Mouse (Mus musculus) right cerebral cortex, postnatal 25 days (tissue): ENCODE data around the gene Hspb9.

Experiments
- DNase-seq: peaks from one replicate; pipeline ENCODE4 v3.0.0; 2022

Gene Hspb9

DNA sequence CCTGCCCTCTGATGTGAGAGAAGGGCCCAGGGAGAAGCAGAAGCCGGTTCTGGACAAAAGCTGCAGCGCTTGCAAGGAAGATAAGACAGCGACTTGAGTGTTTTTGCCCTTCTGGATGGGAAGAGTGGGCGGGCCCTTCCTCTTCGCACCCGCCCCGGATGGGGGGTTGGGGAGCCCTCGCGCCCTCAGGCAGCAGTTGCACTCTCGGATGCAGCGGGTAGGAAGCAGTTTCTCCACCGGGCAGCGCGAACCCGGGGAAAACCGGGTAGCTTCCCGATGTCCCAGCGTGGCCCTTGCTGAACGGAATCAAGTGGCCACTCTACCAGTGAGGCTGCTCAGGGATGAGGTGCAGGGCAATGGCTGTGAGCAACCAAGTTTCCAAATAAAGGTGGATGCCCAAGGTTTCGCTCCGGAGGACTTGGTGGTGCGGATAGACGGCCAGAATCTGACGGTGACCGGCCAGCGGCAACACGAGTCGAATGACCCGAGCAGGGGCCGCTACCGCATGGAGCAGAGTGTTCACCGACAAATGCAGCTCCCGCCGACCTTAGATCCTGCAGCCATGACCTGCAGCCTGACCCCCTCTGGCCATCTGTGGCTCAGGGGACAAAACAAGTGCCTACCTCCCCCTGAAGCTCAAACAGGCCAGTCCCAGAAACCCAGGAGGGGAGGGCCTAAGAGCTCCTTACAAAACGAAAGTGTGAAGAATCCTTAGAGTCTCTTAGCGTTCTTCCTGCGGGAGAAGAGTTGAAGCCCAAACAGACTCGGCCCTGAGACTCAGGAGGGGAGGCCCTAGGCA is at the start of gene Hspb9:
Gene Hspb9 (plus strand): TSS at position 116 of the 799 bp plus-strand sequence.
- peak; percentile 48 for DNase-seq

DNA sequence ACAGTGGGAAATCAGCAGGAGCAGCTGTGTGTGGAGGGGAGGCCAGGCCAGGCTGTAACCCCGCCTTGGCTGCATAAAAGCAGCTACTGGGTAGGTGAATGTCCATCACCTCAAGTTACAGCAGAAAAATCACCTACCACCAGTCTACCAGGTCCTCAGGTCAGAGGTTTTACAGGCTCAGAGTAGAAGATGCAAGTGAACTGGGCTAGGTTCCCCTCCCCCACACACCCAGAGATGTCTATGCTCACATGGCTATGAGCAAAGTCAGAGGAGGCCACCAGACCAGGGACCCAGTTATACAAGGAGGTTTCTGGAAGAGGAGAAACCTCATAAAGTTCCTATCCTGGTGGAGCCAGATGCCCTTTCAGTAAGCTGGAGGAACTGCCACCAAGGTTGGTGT is 42.6 kb upstream of the Hspb9 start:
- DNase-seq = no peak

DNA sequence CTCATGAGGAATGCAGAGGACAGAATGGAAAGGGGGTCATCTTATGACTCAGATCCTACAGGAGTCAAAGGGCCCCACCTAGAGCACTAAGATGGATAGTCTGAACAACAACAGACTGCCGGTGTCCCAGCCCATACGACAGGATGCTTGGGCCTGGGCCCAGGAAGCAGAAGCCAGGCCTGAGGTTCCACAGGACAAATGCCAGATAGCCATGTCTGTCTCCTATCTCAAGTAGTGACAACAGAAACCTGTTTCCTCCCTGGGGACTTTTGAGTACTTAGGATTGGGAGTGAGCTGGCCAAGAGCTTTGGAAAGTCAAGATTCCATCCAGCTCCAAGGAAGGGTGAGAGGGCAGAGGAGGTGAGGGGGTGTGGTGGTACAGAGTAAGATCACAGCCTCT is 41.7 kb upstream of the Hspb9 start:
- DNase-seq = no peak

DNA sequence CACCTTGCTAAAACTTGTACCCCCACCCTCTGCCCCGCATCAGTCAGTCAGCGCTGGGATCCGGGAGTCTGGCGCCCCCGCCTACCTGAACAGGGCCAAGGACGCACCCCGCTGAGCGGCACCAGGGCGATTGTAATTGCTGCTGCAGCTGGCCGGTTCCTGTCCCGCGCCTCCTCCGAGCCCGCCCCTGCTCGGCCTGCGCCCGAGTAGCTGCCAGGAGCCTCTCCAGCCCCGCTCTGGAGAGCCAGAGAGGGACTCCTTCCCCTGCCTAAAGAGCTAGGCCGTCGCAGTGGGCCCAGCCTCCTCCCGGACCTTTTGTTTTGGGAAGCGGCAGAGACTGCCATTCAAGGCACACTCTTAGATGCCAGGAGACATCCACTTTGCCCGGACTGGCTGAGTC is 40.5 kb upstream of the Hspb9 start:
- no peak for DNase-seq

DNA sequence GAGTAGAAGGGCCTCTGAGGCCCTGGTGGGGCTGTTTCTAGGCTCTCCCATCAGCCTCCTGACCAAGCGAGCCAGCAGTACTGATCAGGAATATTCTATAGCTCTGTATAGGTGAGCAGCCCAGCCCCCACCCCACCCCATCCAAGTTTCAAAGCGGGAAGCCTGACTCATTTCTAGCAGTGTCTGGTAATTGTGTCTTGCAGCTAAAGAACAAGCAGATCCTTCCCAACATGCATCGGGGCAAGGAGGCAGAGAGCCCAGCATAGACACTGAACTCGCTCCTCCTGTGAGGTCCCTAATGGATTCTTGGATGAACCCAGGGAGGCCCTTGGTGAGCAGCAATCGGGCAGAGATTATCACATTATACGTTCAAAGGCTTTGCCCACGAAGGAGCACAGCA is 35.8 kb upstream of the Hspb9 start:
- peak; percentile 14 for DNase-seq

DNA sequence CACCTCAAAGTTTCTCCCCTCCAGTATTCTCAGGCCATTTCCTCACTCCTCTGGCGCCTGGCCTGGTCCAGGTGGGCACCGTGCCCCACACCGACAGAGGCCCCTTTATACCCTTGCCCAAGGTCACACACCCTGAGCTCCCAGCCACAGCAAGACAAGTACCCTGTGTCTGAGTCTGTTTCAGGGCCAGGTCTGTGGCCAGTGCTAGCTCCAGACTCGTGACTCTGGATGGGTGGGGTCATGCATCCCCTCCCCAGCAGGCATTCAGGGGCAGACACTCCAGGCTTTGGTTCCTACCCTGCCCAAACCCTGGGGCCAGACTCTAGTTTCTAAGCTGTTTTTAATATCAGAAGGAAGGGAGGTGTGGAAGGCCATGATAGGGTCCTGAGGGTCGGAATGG is 31.8 kb upstream of the Hspb9 start:
- DNase-seq = no peak

DNA sequence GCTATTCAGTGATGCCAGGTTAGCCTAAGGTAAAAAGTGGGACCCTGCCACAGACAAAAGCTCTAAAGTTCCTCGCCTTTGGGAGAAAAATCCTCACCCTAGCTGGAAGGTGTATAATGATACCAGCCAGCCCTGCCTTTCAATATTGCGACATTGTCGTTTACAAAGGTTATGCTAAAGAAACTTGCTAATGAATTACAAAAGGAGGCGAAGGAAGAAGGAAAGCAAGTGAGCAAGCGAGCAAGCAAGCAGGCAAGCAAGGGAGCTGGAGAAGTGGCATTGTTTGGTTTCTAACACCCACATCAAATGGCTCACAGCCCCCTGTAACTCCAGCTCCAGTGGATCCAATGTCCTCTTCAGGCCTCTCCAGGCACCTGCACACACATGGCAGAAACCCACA is 31.1 kb upstream of the Hspb9 start:
- no peak for DNase-seq

DNA sequence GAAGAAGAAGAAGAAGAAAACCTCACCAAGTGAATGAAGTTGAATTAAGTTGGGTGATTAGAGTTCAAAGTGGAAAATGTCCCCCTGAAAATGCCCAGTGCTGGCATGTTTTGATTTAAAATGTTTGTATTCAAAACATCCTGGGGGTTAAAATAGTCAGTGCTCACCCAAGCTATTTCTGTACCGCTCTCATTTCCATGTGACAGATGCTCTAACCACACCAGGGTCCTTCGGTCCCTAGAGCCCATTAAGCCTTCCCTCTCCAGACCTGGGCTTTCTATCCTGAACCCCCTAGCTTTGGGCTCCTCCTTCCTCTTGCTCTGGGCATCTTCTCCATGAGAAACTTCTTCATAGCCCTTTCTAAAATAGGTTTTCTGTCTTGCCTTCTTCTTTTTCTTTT is 29.6 kb upstream of the Hspb9 start:
- no peak for DNase-seq

DNA sequence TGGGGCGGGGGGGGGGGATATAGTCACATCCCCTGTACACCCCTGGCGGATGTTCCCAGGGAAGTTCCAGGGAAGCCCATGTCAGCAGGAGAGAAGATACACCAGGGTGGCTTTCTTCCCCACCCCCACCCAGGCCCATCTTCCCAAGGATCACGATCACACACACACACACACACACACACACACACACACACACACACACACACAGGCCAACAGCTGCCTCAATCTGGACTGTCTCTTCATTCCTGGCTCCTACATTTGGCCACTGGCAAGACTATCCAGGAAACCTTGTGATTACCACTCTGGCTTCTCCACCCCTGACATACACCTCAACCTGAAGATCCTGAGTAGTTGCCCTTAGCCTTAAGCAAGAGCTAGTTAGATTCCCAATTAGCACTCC is 28.3 kb upstream of the Hspb9 start:
- no peak for DNase-seq

DNA sequence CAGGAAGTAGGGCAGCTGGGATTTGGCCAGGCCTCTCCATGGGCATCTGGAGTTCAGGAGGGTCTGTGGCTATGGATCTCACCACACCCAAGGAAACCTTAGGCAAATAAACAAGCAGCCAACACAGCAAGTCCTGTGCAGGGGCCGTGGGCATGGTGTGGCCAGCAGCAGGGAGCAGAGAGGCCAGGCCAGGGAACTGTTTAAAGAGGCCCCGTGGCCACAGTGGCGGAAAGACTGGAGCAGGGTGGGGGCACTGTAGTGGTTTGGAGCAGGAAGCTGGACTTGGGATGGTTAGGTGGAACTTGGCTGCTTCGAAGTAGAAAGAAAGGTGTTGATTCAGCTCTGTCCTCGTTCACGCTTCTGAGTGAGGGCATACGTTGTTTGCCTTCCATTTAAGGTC is 26.4 kb upstream of the Hspb9 start:
- DNase-seq = no peak

DNA sequence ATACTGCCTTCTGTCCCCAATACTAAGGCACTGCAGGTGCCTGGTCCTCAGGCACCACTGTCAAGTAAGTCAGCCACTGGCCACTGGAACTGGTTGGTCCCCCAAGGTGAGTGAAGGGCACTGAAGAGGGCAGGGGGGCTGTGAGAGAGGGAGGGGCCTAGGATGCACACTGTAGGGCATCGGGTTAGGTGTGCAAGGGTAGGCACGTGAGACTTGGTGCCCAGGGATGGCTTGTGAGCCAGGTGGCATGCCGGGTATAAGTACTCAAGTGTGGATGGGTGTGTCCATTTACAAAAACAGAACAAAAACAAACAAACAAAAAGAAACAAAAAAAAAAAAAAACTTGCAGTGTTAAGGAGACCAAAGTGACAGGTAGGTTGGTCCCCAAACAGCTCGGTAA is 25.2 kb upstream of the Hspb9 start:
- DNase-seq = no peak

DNA sequence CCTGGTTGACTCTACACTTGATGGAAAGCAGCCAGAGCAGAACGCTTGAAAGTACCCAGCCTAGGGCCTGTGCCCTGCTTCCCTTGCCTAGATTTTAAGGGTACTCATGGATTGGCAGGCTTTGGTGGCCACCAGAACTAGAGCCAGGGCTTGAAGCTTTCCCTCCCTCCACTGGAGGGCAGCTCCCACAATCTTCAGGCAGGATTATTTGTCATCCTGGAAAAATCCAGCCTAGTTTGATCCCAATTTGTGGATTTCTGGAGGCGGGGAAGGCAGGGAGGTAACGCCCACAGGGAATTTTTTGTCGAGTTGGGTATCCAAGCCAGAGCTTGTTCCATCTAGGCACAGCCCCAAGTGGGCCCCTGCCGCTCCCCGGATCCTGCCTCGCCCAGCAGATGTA is 23.3 kb upstream of the Hspb9 start:
- no peak for DNase-seq

DNA sequence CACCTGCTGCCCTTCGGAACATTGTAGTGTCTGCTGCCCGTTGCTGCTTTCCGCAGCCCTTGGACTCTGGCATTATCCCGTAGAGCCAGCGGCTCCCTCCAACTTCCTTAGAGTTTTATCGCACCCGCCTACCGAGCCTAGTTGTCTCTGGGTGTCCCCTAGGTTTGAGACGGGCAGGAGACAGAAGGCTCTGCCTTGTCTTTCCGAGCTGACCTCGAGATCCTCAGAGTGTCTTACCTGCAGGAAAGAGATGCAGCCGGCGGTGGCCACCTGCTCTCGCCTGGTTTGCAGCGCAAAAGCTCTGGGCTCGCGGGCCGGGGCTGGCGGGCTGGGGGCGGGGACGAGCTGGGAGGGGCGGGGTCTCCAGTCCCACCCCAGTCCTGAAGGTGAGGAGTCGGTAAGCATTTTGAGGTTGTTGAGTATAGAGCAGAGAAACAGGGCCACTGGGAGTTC is 21.5 kb upstream of the Hspb9 start, which contains the start of gene Zfp385c:
Gene Zfp385c (minus strand): TSS at position 292 of the 453 bp plus-strand sequence.
- DNase-seq = no peak

DNA sequence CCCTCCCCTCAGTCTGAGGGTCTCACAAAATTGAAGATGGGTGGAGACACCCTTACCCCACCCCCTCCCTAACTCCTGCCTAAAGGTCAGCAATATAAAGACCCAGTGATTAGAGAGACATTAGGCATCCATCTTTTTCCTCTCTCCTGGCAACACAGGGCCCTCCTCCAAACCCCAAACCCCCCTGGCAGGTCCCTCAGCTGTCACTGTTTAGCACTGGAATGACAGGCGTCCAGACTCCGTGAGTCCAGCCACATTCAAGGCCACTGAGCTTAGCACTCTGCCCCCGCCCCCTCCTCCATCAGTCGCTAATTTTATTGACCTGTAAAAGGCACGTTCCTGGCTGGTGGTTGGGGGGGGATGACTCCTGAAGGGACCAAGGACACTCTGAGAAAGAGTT is 20.5 kb upstream of the Hspb9 start:
- DNase-seq = no peak

DNA sequence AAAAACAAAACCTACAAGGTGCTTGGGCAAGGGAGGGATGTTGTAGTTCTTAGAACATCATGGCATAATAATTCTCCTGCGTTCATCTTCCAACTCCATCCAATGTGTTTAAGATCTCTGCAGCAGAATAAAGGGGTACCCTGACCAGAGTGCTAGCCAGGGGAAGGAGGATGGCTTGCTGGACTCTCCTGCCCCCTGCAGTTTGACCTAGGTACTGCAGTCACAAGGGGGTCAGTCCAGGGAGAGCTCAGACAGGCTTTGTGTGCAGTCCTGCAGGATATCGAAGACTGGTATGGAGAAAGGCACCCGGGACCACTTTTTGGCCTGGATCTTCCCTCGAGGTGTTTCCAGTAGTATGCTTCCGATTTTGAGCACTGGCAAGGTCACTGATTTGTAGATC is 18.7 kb upstream of the Hspb9 start:
- DNase-seq = peak; percentile 68

DNA sequence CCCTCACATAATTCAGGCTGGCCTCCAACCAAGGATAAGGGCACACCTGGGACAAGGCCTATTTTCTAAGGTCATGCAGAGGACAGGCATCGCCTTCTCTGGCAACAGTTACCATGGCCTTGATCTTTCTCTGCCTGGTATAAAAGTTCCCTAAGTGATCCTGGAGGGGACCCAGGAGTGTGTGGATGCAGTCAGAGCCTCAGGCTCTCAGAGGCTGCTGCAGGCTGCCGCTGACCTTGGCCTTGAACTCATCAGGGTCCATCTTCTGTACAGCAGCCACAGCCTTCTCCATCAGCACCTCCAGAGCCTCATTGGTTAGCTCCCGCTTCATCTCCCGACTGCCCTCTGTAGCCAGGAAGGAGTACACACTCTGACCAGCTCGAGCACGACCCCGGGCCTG is 15.7 kb upstream of the Hspb9 start:
- DNase-seq = no peak

DNA sequence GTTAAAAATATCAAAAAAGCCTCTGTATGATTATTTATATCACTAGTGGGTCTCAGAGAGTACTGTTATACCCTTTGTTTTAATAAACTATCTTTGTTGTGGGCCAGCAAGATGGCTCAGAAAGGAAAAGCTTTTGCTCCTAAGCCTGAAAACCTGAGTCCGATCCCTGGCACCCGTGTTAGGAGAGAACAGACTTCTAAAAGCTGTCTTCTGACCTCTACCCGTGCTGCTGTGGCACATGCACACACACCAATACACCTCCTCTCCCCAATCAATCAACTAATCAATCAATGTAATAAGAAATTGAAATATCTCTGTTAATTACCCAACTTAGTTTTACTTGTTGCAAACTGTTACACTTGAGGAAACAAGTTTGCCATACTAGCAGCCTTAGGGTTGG is 12.9 kb upstream of the Hspb9 start:
- no peak for DNase-seq

DNA sequence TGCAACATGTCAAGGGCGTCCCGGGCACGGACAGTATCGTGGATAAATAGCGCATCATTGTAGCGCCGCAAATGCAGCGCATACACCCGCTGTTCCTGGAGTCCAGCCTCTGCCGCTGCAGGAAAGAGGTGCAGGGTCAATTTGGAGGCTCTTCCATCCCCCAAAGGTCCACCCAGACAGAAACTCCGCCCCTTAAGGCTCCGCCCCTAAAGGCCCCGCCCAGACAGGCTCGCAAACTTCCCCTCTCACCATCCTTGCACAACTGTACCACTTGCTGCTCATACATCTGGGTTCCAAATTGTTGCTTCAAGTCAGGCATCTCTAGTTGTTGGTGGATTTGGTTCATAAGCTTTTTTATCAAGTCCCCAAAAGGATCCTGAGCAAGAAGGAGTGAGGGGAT is 12.3 kb upstream of the Hspb9 start:
- DNase-seq = no peak

DNA sequence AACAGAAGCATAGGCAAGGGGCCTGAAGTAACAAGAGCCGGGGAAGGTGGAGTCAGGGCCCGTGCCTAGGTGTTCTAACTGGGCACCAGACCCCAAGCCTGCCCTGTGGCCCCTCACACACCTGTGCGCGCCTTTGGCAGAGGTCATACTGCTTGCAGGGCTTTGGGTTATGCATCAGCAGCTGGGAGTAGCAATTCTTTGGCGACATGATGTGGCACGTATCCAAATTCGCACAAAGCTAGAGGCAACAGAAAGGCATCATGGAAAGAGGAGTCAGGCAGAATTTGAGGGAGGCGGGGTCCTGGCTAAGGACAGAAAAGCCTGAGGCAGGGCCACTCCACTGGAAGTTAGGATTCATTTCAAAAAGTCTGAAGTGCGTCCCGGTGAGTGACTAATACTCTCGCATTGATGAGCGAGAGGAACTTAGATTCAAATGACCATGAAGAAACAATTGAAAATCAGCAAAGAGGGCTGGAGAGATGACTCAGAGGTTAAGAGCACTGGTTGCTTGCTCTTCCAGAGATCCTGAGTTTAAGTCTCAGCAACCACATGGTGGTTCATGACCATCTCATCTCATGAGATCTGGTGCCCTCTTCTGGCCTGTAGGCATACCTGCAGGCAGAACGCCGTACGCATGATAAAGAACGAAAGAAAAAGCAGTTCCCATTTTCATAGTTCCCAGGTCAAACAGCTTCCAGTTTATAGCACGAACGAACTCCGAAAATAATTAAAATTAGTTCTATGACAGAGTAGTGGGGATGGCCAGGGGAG is 11.4 kb upstream of the Hspb9 start:
- peak; percentile 42 for DNase-seq

DNA sequence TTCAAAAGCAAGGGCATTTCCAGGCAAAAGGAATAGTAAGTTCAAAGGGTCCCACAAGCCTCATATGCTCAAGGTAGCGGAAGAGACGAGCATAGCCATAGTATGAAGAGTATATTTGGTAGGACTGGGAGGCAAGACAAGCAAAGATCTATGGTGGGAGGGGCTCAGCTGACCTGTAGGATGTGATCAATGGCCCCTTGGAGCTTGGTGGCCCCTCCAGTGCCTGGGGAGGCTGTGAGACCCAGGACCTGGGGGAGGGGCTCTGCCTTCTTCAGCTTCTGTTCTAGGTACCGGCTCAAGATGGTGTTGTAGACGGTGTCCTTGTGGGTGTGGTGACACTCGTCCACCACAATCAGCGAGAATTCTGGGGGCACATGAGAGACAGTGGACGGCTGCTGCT is 10.7 kb upstream of the Hspb9 start:
- DNase-seq = no peak

DNA sequence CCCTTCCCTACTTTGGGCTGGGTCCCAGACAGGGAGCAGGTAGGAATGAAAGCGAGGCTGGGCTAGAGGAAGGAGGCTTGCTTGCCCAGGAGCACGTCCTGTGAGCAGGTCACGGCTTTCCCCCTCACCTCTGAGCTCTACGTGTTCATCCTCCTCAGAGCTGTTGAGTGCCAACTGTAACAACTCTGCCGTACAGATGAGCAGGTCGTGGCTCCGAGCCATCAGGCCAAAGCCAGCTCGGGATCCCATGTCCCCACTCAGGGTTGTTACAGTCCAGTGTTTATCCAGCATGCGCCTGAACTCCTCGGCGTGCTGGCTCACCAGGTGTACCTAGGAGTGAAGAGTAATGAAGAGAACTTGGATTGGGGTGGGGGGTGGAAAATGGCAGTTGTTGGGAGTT is 10.3 kb upstream of the Hspb9 start:
- no peak for DNase-seq

DNA sequence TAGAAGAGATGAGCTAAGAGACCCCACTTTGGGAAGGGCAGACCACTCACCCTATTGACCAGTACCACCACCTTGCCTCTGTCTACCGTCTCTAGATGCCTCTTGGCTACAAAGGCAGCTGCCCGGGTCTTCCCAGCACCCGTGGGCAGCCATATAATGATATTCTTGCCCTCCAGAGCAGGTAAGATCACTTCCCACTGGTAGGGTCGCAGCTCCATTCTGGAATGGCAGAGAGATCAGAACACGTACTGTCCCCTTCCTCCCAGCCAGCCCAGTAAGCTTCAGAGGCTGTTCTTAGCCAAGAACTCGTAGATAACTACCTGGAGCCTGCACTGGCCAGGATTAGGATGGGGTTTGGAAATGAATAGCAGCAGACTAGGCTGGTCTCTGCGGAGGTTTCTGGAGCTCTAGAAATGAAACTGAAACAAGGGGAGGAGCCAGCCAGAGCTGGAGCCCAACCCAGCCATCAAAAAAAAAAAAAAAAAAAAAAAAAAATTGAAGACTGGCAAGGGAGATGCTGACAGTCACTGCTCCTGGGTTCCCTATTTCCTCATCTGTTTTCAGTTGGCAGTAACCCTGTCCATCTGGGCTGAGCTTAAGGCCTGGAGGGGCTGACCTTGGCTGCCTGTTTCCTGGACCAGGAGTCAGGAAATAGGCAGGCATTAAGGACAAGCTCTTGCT is 9.7 kb upstream of the Hspb9 start, which contains the start of gene Dhx58:
Gene Dhx58 (minus strand): TSS at position 421 of the 681 bp plus-strand sequence.
- DNase-seq = no peak

DNA sequence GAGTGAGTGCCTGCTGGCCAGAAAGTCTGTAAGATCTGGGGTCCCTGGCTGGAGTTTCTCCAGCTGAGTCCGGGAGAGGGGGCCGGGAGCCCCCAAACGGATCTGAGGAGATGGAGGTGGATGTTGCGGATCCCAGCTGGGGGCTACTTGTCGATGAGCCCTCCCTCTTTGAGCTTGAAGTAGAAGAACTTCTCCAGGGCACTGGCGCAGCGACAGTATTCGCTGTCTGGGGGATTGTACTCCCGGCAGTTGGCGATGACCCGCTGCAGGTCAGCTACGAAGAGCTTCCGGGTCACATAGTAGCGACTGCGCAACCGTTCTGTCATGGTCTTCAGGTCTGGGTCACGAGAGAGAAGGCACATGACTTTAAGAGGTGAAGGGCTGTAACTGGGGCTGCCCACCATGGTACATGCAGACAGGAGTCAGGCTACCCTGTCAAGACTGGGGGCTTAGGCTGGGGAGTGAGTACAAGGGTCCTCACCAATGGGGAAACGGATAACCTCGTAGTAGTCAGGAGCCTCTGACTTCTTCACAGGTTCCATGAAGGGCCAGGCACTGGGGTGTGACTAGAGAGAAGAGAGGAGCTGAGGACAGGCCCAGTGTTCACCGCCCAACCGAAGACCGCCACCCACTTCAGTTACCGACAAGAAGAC is 8.4 kb upstream of the Hspb9 start:
- no peak for DNase-seq
